Mouse (Mus musculus): ENCODE measurements around the gene Coq10a. TPM values are rescaled to one million over a fixed set of nuclear protein-coding genes. Genes with fewer than 3 reads are reported as not detected.
"Not testable (repeated sequence)": the region's sequence is repeated elsewhere in the genome, so short reads cannot be mapped to it uniquely, and the experiment has no call there.

Gene Coq10a
- polyA plus RNA-seq, 1 experiment from 2014 or later, result 18.6 TPM

DNA sequence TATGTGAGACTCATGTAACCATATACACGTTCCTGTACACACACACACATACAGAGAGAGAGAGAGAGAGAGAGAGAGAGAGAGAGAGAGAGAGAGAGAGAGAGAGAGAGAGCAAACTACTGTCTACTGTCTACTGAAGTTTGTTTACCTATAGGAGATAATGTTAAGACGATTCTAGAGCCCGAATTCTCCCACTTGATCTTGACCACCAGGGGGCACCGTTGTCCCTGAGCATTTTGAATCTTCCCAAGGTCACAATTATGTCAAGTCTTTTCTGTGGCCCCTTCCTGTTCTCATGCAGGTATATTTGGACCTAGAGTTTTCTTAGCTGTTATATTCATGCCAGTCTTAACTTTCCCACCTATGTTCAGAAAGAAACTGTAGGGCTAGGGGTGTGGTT lies 33.2 kb downstream of the Coq10a start:
- WGBS, result 2% methylated on average over 4 of the region's 4 CpGs
- no peaks in the 10 kb centered on the region for H3K27me3 ChIP-seq (ENCODE audit: control insufficient read depth, insufficient read depth, low read length)
- H3K9ac ChIP-seq (ENCODE audit: low read depth, low read length), result no peak overlapping the region
- no peak overlapping the region for H3K4me2 ChIP-seq (replicated peaks; ENCODE audit: low read depth, low read length)
- no peak overlapping the region for H3K4me3 ChIP-seq (ENCODE audit: low read length)
- ATAC-seq (ENCODE audit: low FRiP score, low TSS enrichment), result no peak
- H3K4me1 ChIP-seq (ENCODE audit: control insufficient read depth, insufficient read depth, low read length), result peaks cover 20% of the 10 kb centered on the region
- H3K9me3 ChIP-seq (ENCODE audit: control insufficient read depth, low read length), result no peaks in the 10 kb centered on the region
- H3K36me3 ChIP-seq (ENCODE audit: control insufficient read depth, insufficient read depth, low read length), result no peaks in the 10 kb centered on the region
- H3K27ac ChIP-seq (ENCODE audit: low read depth, low read length), result no peak overlapping the region

DNA sequence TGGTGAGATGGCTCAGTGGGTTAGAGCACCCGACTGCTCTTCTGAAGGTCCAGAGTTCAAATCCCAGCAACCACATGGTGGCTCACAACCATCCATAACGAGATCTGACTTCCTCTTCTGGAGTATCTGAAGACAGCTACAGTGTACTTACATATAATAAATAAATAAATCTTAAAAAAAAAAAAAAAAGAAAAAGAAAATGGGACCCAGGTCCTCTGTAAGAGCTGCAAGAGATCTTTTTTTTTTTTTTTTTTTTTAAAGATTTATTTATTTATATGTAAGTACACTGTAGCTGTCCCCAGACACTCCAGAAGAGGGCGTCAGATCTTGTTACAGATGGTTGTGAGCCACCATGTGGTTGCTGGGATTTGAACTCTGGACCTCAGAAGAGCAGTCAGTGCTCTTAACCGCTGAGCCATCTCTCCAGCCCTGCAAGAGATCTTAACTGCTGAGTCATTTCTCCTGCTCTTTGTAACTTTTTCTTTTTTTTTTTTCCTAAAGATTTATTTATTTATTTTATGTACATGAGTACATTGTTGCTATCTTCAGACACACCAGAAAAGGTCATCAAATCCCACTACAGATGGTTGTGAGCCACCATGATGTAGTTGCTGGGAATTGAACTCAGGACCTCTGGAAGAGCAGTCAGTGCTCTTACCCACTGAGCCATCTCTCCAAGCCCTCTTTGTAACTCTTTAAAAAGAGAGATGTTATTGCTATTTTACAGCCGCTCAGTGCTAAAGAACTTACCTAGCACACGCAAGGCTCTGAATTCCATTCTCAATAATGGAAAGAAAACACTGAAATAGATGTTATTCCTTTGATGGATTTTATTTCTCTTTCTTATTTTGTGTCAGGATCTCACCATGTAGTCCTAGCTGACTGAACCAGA lies 36.2 kb downstream of the Coq10a start:
- peaks cover 16% of the 10 kb centered on the region; the same call in 1 of the 2 replicates for H3K36me3 ChIP-seq (ENCODE audit: control insufficient read depth, insufficient read depth, low read length)
- H3K4me1 ChIP-seq (ENCODE audit: control insufficient read depth, insufficient read depth, low read length); ATAC-seq (ENCODE audit: low FRiP score, low TSS enrichment); H3K27ac ChIP-seq (ENCODE audit: low read depth, low read length); H3K4me2 ChIP-seq (replicated peaks; ENCODE audit: low read depth, low read length); H3K9ac ChIP-seq (ENCODE audit: low read depth, low read length); H3K4me3 ChIP-seq (ENCODE audit: low read length); H3K27me3 ChIP-seq (ENCODE audit: control insufficient read depth, insufficient read depth, low read length); H3K9me3 ChIP-seq (ENCODE audit: control insufficient read depth, low read length): not testable (repeated sequence)
- 75% methylated on average over 5 of the region's 6 CpGs for WGBS

DNA sequence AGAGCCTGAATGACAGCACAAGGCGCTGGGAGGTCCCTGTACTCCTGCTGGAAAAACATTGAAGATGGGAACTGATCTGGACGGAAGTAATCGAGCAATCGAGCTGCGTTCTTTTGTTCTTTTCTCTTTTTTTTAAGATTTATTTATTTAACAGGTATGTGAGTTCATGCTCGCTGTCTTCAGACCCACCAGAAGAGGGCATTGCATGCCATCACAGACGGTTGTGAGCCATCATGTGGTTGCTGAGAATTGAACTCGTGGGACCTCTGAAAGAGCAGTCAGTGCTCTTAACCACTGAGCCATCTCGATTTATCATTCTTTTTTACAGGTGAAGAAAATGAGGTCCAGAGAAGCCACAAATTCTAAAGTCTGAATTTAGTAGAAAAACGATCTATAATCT lies 41.2 kb downstream of the Coq10a start:
- 88% methylated on average over 10 of the region's 10 CpGs for WGBS

DNA sequence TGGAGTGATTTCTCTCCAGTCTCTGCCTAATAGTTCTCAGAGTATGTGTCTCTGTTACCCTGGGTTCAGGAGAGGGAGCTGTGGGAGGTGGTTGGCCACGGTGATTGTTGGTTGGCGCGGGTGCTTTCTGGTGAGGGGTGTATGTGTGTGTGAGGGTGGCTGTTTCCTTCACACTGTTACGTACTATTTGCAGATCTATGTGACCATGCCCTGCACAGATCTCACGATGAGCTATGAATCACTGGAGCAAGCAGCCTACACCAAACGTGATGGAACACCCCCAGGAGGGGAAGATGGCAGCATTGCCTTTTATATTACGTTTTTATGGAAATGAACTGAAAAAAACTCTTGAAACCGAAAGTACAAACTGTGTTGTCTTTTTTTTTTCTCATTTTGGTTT lies 42.0 kb downstream of the Coq10a start:
- no peaks in the 10 kb centered on the region for H3K27me3 ChIP-seq (ENCODE audit: control insufficient read depth, insufficient read depth, low read length)
- H3K9ac ChIP-seq (ENCODE audit: low read depth, low read length), result no peak overlapping the region
- ATAC-seq (ENCODE audit: low FRiP score, low TSS enrichment), result no peak
- no peaks in the 10 kb centered on the region for H3K9me3 ChIP-seq (ENCODE audit: control insufficient read depth, low read length)
- H3K4me2 ChIP-seq (replicated peaks; ENCODE audit: low read depth, low read length), result no peak overlapping the region
- no peak overlapping the region for H3K27ac ChIP-seq (ENCODE audit: low read depth, low read length)
- peaks cover 38% of the 10 kb centered on the region for H3K36me3 ChIP-seq (ENCODE audit: control insufficient read depth, insufficient read depth, low read length)
- 92% methylated on average over 8 of the region's 8 CpGs for WGBS
- no peak overlapping the region for H3K4me3 ChIP-seq (ENCODE audit: low read length)
- H3K4me1 ChIP-seq (ENCODE audit: control insufficient read depth, insufficient read depth, low read length), result peaks cover 10% of the 10 kb centered on the region

More for the DNA sequence above, 41.2 kb downstream of the Coq10a start:
- no peak for ATAC-seq (ENCODE audit: low FRiP score, low TSS enrichment)
- no peak overlapping the region for H3K4me3 ChIP-seq (ENCODE audit: low read length)
- H3K4me2 ChIP-seq (replicated peaks; ENCODE audit: low read depth, low read length), result no peak overlapping the region
- no peaks in the 10 kb centered on the region for H3K9me3 ChIP-seq (ENCODE audit: control insufficient read depth, low read length)
- H3K4me1 ChIP-seq (ENCODE audit: control insufficient read depth, insufficient read depth, low read length), result peaks cover 10% of the 10 kb centered on the region
- no peak overlapping the region for H3K27ac ChIP-seq (ENCODE audit: low read depth, low read length)
- no peaks in the 10 kb centered on the region for H3K27me3 ChIP-seq (ENCODE audit: control insufficient read depth, insufficient read depth, low read length)
- H3K9ac ChIP-seq (ENCODE audit: low read depth, low read length), result no peak overlapping the region
- H3K36me3 ChIP-seq (ENCODE audit: control insufficient read depth, insufficient read depth, low read length), result peaks cover 38% of the 10 kb centered on the region

DNA sequence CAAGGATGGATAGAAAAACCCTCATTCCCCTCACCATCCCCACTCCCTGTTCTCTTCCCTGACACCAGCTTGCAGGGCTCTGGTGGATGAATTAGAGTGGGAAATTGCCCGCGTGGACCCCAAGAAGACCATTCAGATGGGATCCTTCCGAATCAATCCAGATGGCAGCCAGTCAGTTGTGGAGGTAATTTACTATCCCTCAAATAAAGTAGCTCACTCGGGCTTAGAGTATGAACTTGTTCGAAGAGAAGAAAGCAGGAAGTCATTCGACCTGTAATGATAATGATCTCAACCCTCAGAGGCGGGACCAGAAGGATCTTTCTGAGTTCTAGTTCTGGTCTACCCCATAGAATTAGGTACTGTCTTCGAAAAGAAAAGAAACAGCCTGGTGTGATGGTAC lies 45.3 kb downstream of the Coq10a start:
- no peak for ATAC-seq (ENCODE audit: low FRiP score, low TSS enrichment)
- H3K4me1 ChIP-seq (ENCODE audit: control insufficient read depth, insufficient read depth, low read length), result peaks cover 10% of the 10 kb centered on the region
- peak overlapping the region; percentile 86 for H3K4me2 ChIP-seq (replicated peaks; ENCODE audit: low read depth, low read length)
- H3K4me3 ChIP-seq (ENCODE audit: low read length), result peak overlapping the region; percentile 72
- H3K27me3 ChIP-seq (ENCODE audit: control insufficient read depth, insufficient read depth, low read length), result no peaks in the 10 kb centered on the region
- H3K9me3 ChIP-seq (ENCODE audit: control insufficient read depth, low read length), result no peaks in the 10 kb centered on the region
- 59% methylated on average over 8 of the region's 8 CpGs for WGBS
- 0 out of 2 replicates have a peak overlapping the region, but pooled peaks have one; percentile 96 for H3K27ac ChIP-seq (ENCODE audit: low read depth, low read length)
- peaks cover 55% of the 10 kb centered on the region for H3K36me3 ChIP-seq (ENCODE audit: control insufficient read depth, insufficient read depth, low read length)
- H3K9ac ChIP-seq (ENCODE audit: low read depth, low read length), result peak overlapping the region; percentile 90

GRCm38 (mm10) chr10:128322141-128323108 lies 46.4 kb downstream of the Coq10a start, which contains the start of gene Cnpy2:
Gene Cnpy2, plus strand, starts transcription at chr10:128322459.
- Histone ChIP-seq H3K4me3 (ENCODE audit: low read length) (peak within 1 kb of the TSS; percentile 72), H3K4me2 (replicated peaks; ENCODE audit: low read depth, low read length) (peak within 1 kb of the TSS; percentile 86), H3K27ac (ENCODE audit: low read depth, low read length) (peak within 1 kb of the TSS; percentile 96), H3K4me1 (ENCODE audit: control insufficient read depth, insufficient read depth, low read length) (peaks cover 10% of the 10 kb centered on the region), H3K9me3 (ENCODE audit: control insufficient read depth, low read length) (no peaks in the 10 kb centered on the region), H3K9ac (ENCODE audit: low read depth, low read length) (peak within 1 kb of the TSS; percentile 90), H3K27me3 (ENCODE audit: control insufficient read depth, insufficient read depth, low read length) (no peaks in the 10 kb centered on the region), H3K36me3 (ENCODE audit: control insufficient read depth, insufficient read depth, low read length) (peaks cover 56% of the 10 kb centered on the region)
- peak; percentile 95 for ATAC-seq (ENCODE audit: low FRiP score, low TSS enrichment)
- WGBS, result under 1% methylated on average over 40 of the region's 40 CpGs

DNA sequence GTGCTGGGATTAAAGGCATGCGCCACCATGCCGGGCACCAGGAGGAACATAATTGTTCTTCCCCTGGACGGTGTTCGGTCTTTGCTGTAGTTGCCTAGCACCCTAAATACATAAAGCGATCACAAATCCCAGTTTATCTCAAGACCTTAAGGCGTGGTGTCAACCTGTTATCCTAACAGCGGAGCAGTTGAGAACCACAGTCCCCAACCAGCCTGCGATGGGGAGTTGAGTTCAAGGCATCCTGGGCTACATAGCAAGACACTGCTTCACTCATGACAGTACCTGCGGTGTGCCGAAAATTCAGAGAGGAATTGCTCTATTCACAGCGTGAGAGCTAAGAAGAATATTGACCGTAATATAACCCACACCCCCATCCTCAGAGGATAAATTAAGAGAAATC lies 47.2 kb downstream of the Coq10a start:
- no peak for ATAC-seq (ENCODE audit: low FRiP score, low TSS enrichment)
- WGBS, result 68% methylated on average over 12 of the region's 12 CpGs
- no peaks in the 10 kb centered on the region for H3K27me3 ChIP-seq (ENCODE audit: control insufficient read depth, insufficient read depth, low read length)
- peak overlapping the region; percentile 96; the same call in 1 of the 2 replicates for H3K27ac ChIP-seq (ENCODE audit: low read depth, low read length)
- H3K9me3 ChIP-seq (ENCODE audit: control insufficient read depth, low read length), result no peaks in the 10 kb centered on the region
- peaks cover 54% of the 10 kb centered on the region for H3K36me3 ChIP-seq (ENCODE audit: control insufficient read depth, insufficient read depth, low read length)
- H3K4me1 ChIP-seq (ENCODE audit: control insufficient read depth, insufficient read depth, low read length), result peaks cover 10% of the 10 kb centered on the region
- H3K4me2 ChIP-seq (replicated peaks; ENCODE audit: low read depth, low read length), result peak overlapping the region; percentile 86
- peak overlapping the region; percentile 72 for H3K4me3 ChIP-seq (ENCODE audit: low read length)
- peak overlapping the region; percentile 90; the same call in 1 of the 2 replicates for H3K9ac ChIP-seq (ENCODE audit: low read depth, low read length)

DNA sequence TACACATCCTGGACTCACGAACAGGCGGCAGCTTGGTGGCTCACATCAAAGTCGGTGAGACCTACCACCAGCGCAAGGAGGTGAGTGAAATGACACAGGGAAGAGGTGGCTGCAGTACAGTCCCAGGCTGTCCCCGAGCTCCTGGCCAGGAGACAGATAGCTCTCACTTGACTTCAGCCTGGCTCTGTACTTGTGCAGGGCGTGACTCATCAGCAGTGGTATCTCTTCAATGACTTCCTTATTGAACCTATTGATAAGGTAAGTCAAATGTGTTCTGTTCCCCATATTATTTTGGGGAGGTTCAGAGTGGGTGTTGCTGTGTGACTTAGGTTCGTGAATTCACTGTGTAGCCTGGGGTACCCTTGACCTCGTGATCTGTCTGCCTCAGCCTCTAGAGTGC lies 53.2 kb downstream of the Coq10a start:
- Histone ChIP-seq H3K9me3 (ENCODE audit: control insufficient read depth, low read length) (no peaks in the 10 kb centered on the region), H3K4me1 (ENCODE audit: control insufficient read depth, insufficient read depth, low read length) (no peaks in the 10 kb centered on the region), H3K4me2 (replicated peaks; ENCODE audit: low read depth, low read length) (no peak overlapping the region), H3K36me3 (ENCODE audit: control insufficient read depth, insufficient read depth, low read length) (peaks cover 79% of the 10 kb centered on the region), H3K27me3 (ENCODE audit: control insufficient read depth, insufficient read depth, low read length) (no peaks in the 10 kb centered on the region), H3K9ac (ENCODE audit: low read depth, low read length) (no peak overlapping the region), H3K27ac (ENCODE audit: low read depth, low read length) (no peak overlapping the region), H3K4me3 (ENCODE audit: low read length) (no peak overlapping the region)
- WGBS, result 92% methylated on average over 8 of the region's 8 CpGs
- no peak for ATAC-seq (ENCODE audit: low FRiP score, low TSS enrichment)

Measured in kidney, embryonic 14.5 days (tissue).